Mouse (Mus musculus) embryonic facial prominence, embryonic 14.5 days (tissue): ENCODE measurements at regions not wholly inside any gene's neighbourhood (a gene's known extent, or its start where the extent isn't known, plus 50 kb on each side); places are given as distances from the start of the nearest gene placed in this dataset.

Experiments used
- ATAC-seq: fragments of 200-750 bp; cut with Nextera tagmentation; 2 replicates; pipeline ENCODE4 v1.8.0; 2017; ENCODE audit warnings: low read depth, moderate number of reproducible peaks, moderate TSS enrichment
- DNase-seq: peaks from one replicate; pipeline ENCODE4 v3.0.0-alpha.2; 2015; ENCODE audit warnings: low spot score
- H3K27ac ChIP-seq: fragments of 300-500 bp; sonication (generic); replicated peaks from 2 replicates; pipeline ENCODE4 v1.5.1; 2014; ENCODE audit warnings: low read depth, mild to moderate bottlenecking, low read length, moderate library complexity
- H3K27me3 ChIP-seq: fragments of 300-500 bp; sonication (generic); replicated peaks from 2 replicates; pipeline ENCODE4 v1.6.1; 2014; ENCODE audit warnings: low read length; ENCODE audit not compliant: control insufficient read depth, insufficient read depth
- H3K36me3 ChIP-seq: fragments of 300-500 bp; sonication (generic); 2 replicates; pipeline ENCODE4 v1.6.1; 2014; ENCODE audit warnings: low read length, mixed read lengths; ENCODE audit not compliant: control insufficient read depth, insufficient read depth
- H3K4me1 ChIP-seq: fragments of 300-500 bp; sonication (generic); 2 replicates; pipeline ENCODE4 v1.6.1; 2014; ENCODE audit warnings: antibody characterized with exemption, low read length; ENCODE audit not compliant: control insufficient read depth, insufficient read depth
- H3K4me2 ChIP-seq: fragments of 300-500 bp; sonication (generic); 2 replicates; pipeline ENCODE4 v1.6.1; 2014; ENCODE audit warnings: low read depth, mild to moderate bottlenecking, low read length, moderate library complexity, mixed read lengths
- H3K4me3 ChIP-seq: fragments of 300-500 bp; sonication (generic); 2 replicates; pipeline ENCODE4 v1.5.1; 2014; ENCODE audit warnings: low read depth, mild to moderate bottlenecking, low read length
- H3K9ac ChIP-seq: fragments of 300-500 bp; sonication (generic); 2 replicates; pipeline ENCODE4 v1.6.1; 2014; ENCODE audit warnings: low read depth, mild to moderate bottlenecking, low read length, moderate library complexity, mixed read lengths
- H3K9me3 ChIP-seq: fragments of 300-500 bp; sonication (generic); 2 replicates; pipeline ENCODE4 v1.6.1; 2016; ENCODE audit warnings: low read length; ENCODE audit not compliant: control insufficient read depth
- WGBS: fragments of 180-500 bp; shearing (Covaris S2); extraction: QIAGEN DNeasy Blood & Tissue Kit; methylation state at CpG from one replicate; pipeline ENCODE4 v1.1.7; 2014; 5-methylcytosine and 5-hydroxymethylcytosine counted together

DNA sequence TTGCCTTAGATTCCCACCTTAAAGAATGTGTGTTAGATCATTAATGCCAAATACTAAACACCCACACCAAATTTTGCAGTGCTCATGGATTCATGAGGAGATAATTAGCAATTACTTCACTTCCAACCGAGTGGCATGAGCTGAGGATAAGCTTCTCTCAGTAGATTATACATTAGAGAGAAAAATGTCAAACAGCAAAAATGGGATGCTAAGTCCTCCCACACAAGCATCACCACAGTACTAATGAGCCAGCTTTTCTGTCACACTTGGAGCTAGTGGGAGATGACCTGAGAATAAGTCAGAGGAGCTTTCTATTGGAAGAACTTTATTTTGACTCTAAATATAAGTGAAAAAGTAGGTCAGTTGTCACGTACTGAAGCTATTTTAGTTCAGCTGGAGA is 504.0 kb downstream of the Slco6d1 start:
- ATAC-seq (no peak), DNase-seq (no peak)
- Histone ChIP-seq H3K4me3 (no peak overlapping the region), H3K36me3 (no peaks in the 10 kb centered on the region), H3K27me3 (no peaks in the 10 kb centered on the region), H3K9ac (no peak overlapping the region), H3K4me2 (no peak overlapping the region), H3K27ac (no peak overlapping the region), H3K9me3 (no peaks in the 10 kb centered on the region), H3K4me1 (no peaks in the 10 kb centered on the region)
- WGBS = 62% methylated on average over 2 of the region's 2 CpGs

- no peak for DNase-seq
- no peak for ATAC-seq
- 75% methylated on average over 1 of the region's 1 CpGs for WGBS
These were observed 510.0 kb downstream of the Slco6d1 start for GRCm38 (mm10) chr1:98930926-98931325.

GRCm38 (mm10) chr1:98932239-98932638 is 511.3 kb downstream of the Slco6d1 start:
- Histone ChIP-seq H3K4me3 (no peak overlapping the region), H3K27me3 (no peaks in the 10 kb centered on the region), H3K9me3 (no peaks in the 10 kb centered on the region), H3K36me3 (no peaks in the 10 kb centered on the region), H3K4me2 (no peak overlapping the region), H3K4me1 (no peaks in the 10 kb centered on the region), H3K9ac (no peak overlapping the region), H3K27ac (no peak overlapping the region)
- no peak for ATAC-seq
- DNase-seq = no peak
- WGBS = 88% methylated on average over 1 of the region's 1 CpGs

More at GRCm38 (mm10) chr1:98930926-98931325, 510.0 kb downstream of the Slco6d1 start:
- Histone ChIP-seq H3K27ac (no peak overlapping the region), H3K4me1 (no peaks in the 10 kb centered on the region), H3K36me3 (no peaks in the 10 kb centered on the region), H3K27me3 (no peaks in the 10 kb centered on the region), H3K9me3 (no peaks in the 10 kb centered on the region), H3K9ac (no peak overlapping the region), H3K4me2 (no peak overlapping the region), H3K4me3 (no peak overlapping the region)

- 88% methylated on average over 1 of the region's 1 CpGs for WGBS
- Histone ChIP-seq H3K4me3 (no peak overlapping the region), H3K4me1 (no peaks in the 10 kb centered on the region), H3K4me2 (no peak overlapping the region), H3K9me3 (no peaks in the 10 kb centered on the region), H3K9ac (no peak overlapping the region), H3K36me3 (no peaks in the 10 kb centered on the region), H3K27me3 (no peaks in the 10 kb centered on the region), H3K27ac (no peak overlapping the region)
- ATAC-seq (no peak), DNase-seq (no peak)
These were observed 556.8 kb downstream of the Slco6d1 start for GRCm38 (mm10) chr1:98977686-98978085.
